Mouse (Mus musculus) erythroblast, embryonic 14.5 days (primary cell): Measurements from ENCODE around the gene Fgfr2.

Experiments used
- GATA1 ChIP-seq: IDR thresholded peaks from 2 replicates; pipeline ENCODE4 v1.6.1; 2012; ENCODE audit warnings: low read length, inconsistent platforms, mixed read lengths
- TAL1 ChIP-seq: IDR thresholded peaks from 3 replicates; pipeline ENCODE4 v1.6.1; 2012; ENCODE audit warnings: low read length, inconsistent platforms, mixed read lengths

GRCm38 (mm10) chr7:130316294-130316693, 2806.9 kb downstream of the Fgfr2 start:
- TF ChIP-seq TAL1: no peak
- TF ChIP-seq GATA1: no peak
